Mouse (Mus musculus): ENCODE measurements around the gene Nln. TPM values are rescaled to one million over a fixed set of nuclear protein-coding genes. Genes with fewer than 3 reads are reported as not detected.

Nln gene
- polyA plus RNA-seq, 1 experiment from 2014 or later: 21.5 TPM

GRCm38 (mm10) chr13:104011289-104011688 lies 98.1 kb downstream of the Nln start:
- 91% methylated on average over 5 of the region's 5 CpGs for WGBS
- H3K4me1 ChIP-seq (ENCODE audit: control insufficient read depth, insufficient read depth, low read length): peaks cover 9% of the 10 kb centered on the region
- H3K4me2 ChIP-seq (ENCODE audit: low read depth, low read length): no peak overlapping the region
- H3K4me3 ChIP-seq (ENCODE audit: low read depth, low read length): no peak overlapping the region
- no peaks in the 10 kb centered on the region for H3K27me3 ChIP-seq (replicated peaks; ENCODE audit: control insufficient read depth, insufficient read depth, low read length)
- no peak overlapping the region for H3K9ac ChIP-seq (ENCODE audit: low read depth, low read length)
- no peak for DNase-seq (ENCODE audit: low spot score)
- no peak for ATAC-seq (ENCODE audit: low read depth)
- no peaks in the 10 kb centered on the region for H3K9me3 ChIP-seq (ENCODE audit: control insufficient read depth, low read length)
- H3K36me3 ChIP-seq (ENCODE audit: control insufficient read depth, insufficient read depth, low read length): no peaks in the 10 kb centered on the region
- no peak overlapping the region for H3K27ac ChIP-seq (replicated peaks; ENCODE audit: low read depth, low read length)

DNA sequence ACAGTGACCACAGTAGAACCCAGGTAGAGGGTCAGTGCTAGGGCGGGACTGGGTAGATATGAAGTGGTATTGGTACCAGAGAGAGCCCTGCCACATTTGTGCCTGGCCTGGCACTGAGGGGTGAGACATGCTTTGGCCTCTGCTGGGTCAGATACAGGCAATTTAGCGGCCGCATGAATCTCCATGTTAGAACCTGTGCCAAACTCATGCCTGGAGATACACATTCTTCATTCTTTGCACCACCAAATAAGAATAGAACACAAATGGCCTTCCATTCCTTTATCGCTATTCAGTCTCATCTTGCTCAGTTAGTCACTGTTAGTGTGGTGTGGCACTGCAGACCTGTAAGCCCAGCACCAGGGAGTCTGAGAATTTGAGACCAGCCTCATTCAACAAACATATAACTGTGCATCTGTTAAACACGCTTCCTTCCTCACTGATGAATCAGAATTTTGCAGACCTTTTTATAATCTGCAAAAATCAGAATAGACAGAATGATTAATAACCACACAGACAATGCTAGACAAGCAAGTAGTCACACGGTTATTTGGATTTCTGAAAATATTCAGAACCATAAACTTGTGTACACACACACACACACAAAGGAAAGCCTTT lies 104.1 kb downstream of the Nln start:
- 83% methylated on average over 6 of the region's 6 CpGs for WGBS
- H3K9ac ChIP-seq (ENCODE audit: low read depth, low read length): no peak overlapping the region
- H3K4me2 ChIP-seq (ENCODE audit: low read depth, low read length): no peak overlapping the region
- no peak for ATAC-seq (ENCODE audit: low read depth)
- no peaks in the 10 kb centered on the region for H3K27me3 ChIP-seq (replicated peaks; ENCODE audit: control insufficient read depth, insufficient read depth, low read length)
- no peak overlapping the region for H3K27ac ChIP-seq (replicated peaks; ENCODE audit: low read depth, low read length)
- no peak overlapping the region for H3K4me3 ChIP-seq (ENCODE audit: low read depth, low read length)
- H3K9me3 ChIP-seq (ENCODE audit: control insufficient read depth, low read length): no peaks in the 10 kb centered on the region
- H3K36me3 ChIP-seq (ENCODE audit: control insufficient read depth, insufficient read depth, low read length): no peaks in the 10 kb centered on the region
- DNase-seq (ENCODE audit: low spot score): no peak
- H3K4me1 ChIP-seq (ENCODE audit: control insufficient read depth, insufficient read depth, low read length): no peaks in the 10 kb centered on the region

GRCm38 (mm10) chr13:103994085-103994455 lies 115.3 kb downstream of the Nln start:
- 0 out of 2 replicates have a peak, but pooled peaks cover 5% of the 10 kb centered on the region for H3K4me1 ChIP-seq (ENCODE audit: control insufficient read depth, insufficient read depth, low read length)
- H3K36me3 ChIP-seq (ENCODE audit: control insufficient read depth, insufficient read depth, low read length): no peaks in the 10 kb centered on the region
- no peak overlapping the region for H3K4me3 ChIP-seq (ENCODE audit: low read depth, low read length)
- 0 out of 2 replicates have a peak, but pooled peaks cover 3% of the 10 kb centered on the region for H3K9me3 ChIP-seq (ENCODE audit: control insufficient read depth, low read length)
- no peaks in the 10 kb centered on the region for H3K27me3 ChIP-seq (replicated peaks; ENCODE audit: control insufficient read depth, insufficient read depth, low read length)
- WGBS: 66% methylated on average over 5 of the region's 5 CpGs
- H3K9ac ChIP-seq (ENCODE audit: low read depth, low read length): no peak overlapping the region
- ATAC-seq (ENCODE audit: low read depth) (no peak), DNase-seq (ENCODE audit: low spot score) (no peak)
- H3K27ac ChIP-seq (replicated peaks; ENCODE audit: low read depth, low read length): no peak overlapping the region
- H3K4me2 ChIP-seq (ENCODE audit: low read depth, low read length): no peak overlapping the region

DNA sequence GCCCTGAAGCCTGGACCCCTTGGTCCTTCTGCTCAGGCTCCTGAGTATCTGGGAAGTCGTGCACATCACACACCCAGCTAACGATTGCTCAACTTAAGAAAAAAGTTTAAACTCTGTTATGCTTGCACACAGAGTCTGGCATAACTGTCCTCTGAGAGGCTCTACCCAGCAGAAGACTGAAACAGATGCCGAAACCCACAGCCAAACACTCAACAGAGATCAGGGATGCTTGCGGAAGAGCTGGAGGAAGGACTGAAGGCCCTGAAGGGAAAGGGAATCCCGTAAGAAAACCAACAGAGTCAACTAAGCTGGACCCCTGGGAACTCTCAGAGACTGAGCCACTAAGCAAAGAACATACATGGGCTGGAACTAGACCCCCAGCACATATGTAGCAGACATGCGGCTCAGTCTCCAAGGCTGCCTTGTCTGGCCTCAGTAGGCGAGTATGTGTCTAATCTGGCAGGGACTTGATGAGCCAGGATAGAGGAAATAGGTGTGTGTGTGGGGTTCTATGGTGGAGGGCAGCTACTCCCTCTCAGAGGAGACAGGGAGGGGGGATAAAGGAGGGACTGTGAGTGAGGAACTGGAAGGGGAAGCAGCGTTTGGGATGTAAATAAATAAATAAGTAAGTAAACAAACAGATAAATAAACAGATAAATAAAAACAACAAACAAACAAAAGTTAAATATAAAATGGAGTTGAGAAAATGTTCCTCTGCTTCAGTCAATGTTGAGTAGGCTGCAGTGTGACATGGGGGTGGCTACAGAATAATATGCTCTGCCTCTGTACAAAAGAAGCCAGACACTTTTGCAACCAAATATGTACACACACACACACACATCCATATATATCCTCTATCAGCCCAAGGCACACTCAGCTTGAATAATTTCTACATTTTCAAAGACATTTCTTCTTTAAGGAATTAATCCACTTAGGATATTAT lies 116.0 kb downstream of the Nln start:
- Histone ChIP-seq H3K9me3 (ENCODE audit: control insufficient read depth, low read length) (0 out of 2 replicates have a peak, but pooled peaks cover 5% of the 10 kb centered on the region), H3K4me3 (ENCODE audit: low read depth, low read length) (no peak overlapping the region), H3K9ac (ENCODE audit: low read depth, low read length) (no peak overlapping the region), H3K27ac (replicated peaks; ENCODE audit: low read depth, low read length) (peak overlapping the region; percentile 41), H3K36me3 (ENCODE audit: control insufficient read depth, insufficient read depth, low read length) (no peaks in the 10 kb centered on the region), H3K4me1 (ENCODE audit: control insufficient read depth, insufficient read depth, low read length) (0 out of 2 replicates have a peak, but pooled peaks cover 5% of the 10 kb centered on the region), H3K4me2 (ENCODE audit: low read depth, low read length) (no peak overlapping the region; the same call in 1 of the 2 replicates), H3K27me3 (replicated peaks; ENCODE audit: control insufficient read depth, insufficient read depth, low read length) (no peaks in the 10 kb centered on the region)
- no peak for DNase-seq (ENCODE audit: low spot score)
- no peak for ATAC-seq (ENCODE audit: low read depth)
- WGBS: 60% methylated on average over 8 of the region's 8 CpGs

DNA sequence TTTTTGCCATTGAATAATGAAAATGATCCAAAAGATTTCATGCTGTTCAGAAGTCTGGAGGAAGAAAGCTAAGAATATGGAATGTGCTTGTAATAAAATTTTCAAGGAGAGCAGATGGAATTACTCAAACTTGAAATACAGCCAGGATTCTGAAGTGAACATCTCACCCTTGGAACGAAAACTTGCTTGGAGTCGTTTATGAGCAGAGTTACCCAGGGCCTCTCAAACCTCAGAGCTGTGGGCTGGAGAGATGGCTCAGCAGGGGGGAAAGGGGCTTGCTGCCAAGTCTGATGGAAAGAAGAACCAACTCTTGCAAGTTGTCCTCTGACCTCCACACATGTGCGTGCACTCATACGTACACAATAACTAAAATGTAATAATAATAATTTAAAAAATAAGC lies 122.8 kb downstream of the Nln start:
- no peaks in the 10 kb centered on the region for H3K27me3 ChIP-seq (replicated peaks; ENCODE audit: control insufficient read depth, insufficient read depth, low read length)
- peaks cover 14% of the 10 kb centered on the region for H3K4me1 ChIP-seq (ENCODE audit: control insufficient read depth, insufficient read depth, low read length)
- peak; percentile 95 for DNase-seq (ENCODE audit: low spot score)
- no peak overlapping the region for H3K9ac ChIP-seq (ENCODE audit: low read depth, low read length)
- H3K36me3 ChIP-seq (ENCODE audit: control insufficient read depth, insufficient read depth, low read length): no peaks in the 10 kb centered on the region
- H3K4me3 ChIP-seq (ENCODE audit: low read depth, low read length): no peak overlapping the region
- ATAC-seq (ENCODE audit: low read depth): peak; percentile 81
- H3K9me3 ChIP-seq (ENCODE audit: control insufficient read depth, low read length): 0 out of 2 replicates have a peak, but pooled peaks cover 5% of the 10 kb centered on the region
- WGBS: 26% methylated on average over 4 of the region's 4 CpGs
- no peak overlapping the region for H3K4me2 ChIP-seq (ENCODE audit: low read depth, low read length)
- H3K27ac ChIP-seq (replicated peaks; ENCODE audit: low read depth, low read length): peak overlapping the region; percentile 90

GRCm38 (mm10) chr13:103985510-103986278 lies 123.7 kb downstream of the Nln start:
- Histone ChIP-seq H3K4me2 (ENCODE audit: low read depth, low read length) (peak overlapping the region; percentile 19; the same call in 1 of the 2 replicates), H3K9ac (ENCODE audit: low read depth, low read length) (no peak overlapping the region), H3K36me3 (ENCODE audit: control insufficient read depth, insufficient read depth, low read length) (no peaks in the 10 kb centered on the region), H3K4me1 (ENCODE audit: control insufficient read depth, insufficient read depth, low read length) (peaks cover 14% of the 10 kb centered on the region), H3K27ac (replicated peaks; ENCODE audit: low read depth, low read length) (peak overlapping the region; percentile 90), H3K27me3 (replicated peaks; ENCODE audit: control insufficient read depth, insufficient read depth, low read length) (no peaks in the 10 kb centered on the region), H3K9me3 (ENCODE audit: control insufficient read depth, low read length) (0 out of 2 replicates have a peak, but pooled peaks cover 5% of the 10 kb centered on the region), H3K4me3 (ENCODE audit: low read depth, low read length) (no peak overlapping the region)
- peak; percentile 93 for DNase-seq (ENCODE audit: low spot score)
- WGBS: 49% methylated on average over 20 of the region's 20 CpGs
- peak; percentile 79 for ATAC-seq (ENCODE audit: low read depth)

GRCm38 (mm10) chr13:103982376-103982775 lies 127.0 kb downstream of the Nln start:
- H3K4me3 ChIP-seq (ENCODE audit: low read depth, low read length): no peak overlapping the region
- H3K4me1 ChIP-seq (ENCODE audit: control insufficient read depth, insufficient read depth, low read length): peaks cover 18% of the 10 kb centered on the region
- H3K9me3 ChIP-seq (ENCODE audit: control insufficient read depth, low read length): peaks cover 7% of the 10 kb centered on the region; the same call in 1 of the 2 replicates
- H3K27me3 ChIP-seq (replicated peaks; ENCODE audit: control insufficient read depth, insufficient read depth, low read length): no peaks in the 10 kb centered on the region
- DNase-seq (ENCODE audit: low spot score): no peak
- no peaks in the 10 kb centered on the region for H3K36me3 ChIP-seq (ENCODE audit: control insufficient read depth, insufficient read depth, low read length)
- 97% methylated on average over 3 of the region's 3 CpGs for WGBS
- H3K27ac ChIP-seq (replicated peaks; ENCODE audit: low read depth, low read length): no peak overlapping the region
- H3K9ac ChIP-seq (ENCODE audit: low read depth, low read length): no peak overlapping the region
- no peak for ATAC-seq (ENCODE audit: low read depth)
- no peak overlapping the region for H3K4me2 ChIP-seq (ENCODE audit: low read depth, low read length)

- 92% methylated on average over 5 of the region's 5 CpGs for WGBS
- no peak overlapping the region for H3K9ac ChIP-seq (ENCODE audit: low read depth, low read length)
- no peaks in the 10 kb centered on the region for H3K36me3 ChIP-seq (ENCODE audit: control insufficient read depth, insufficient read depth, low read length)
- no peaks in the 10 kb centered on the region for H3K27me3 ChIP-seq (replicated peaks; ENCODE audit: control insufficient read depth, insufficient read depth, low read length)
- no peak for ATAC-seq (ENCODE audit: low read depth)
- no peak overlapping the region for H3K4me2 ChIP-seq (ENCODE audit: low read depth, low read length)
- H3K4me1 ChIP-seq (ENCODE audit: control insufficient read depth, insufficient read depth, low read length): peaks cover 7% of the 10 kb centered on the region; the same call in 1 of the 2 replicates
- no peak overlapping the region for H3K27ac ChIP-seq (replicated peaks; ENCODE audit: low read depth, low read length)
- no peak overlapping the region for H3K4me3 ChIP-seq (ENCODE audit: low read depth, low read length)
- H3K9me3 ChIP-seq (ENCODE audit: control insufficient read depth, low read length): peaks cover 7% of the 10 kb centered on the region; the same call in 1 of the 2 replicates
- no peak for DNase-seq (ENCODE audit: low spot score)
Observed at GRCm38 (mm10) chr13:103980414-103980813, 129.0 kb downstream of the Nln start.

All from embryonic facial prominence, embryonic 14.5 days (tissue).